Mouse (Mus musculus) spleen, adult 2 months (tissue): ENCODE results near the gene Hjurp.

ENCODE experiments used
- CTCF ChIP-seq: fragments of 200-500 bp; IDR thresholded peaks from 2 replicates; pipeline ENCODE4 v1.5.1; 2011; ENCODE audit warnings: mild to moderate bottlenecking, inconsistent platforms; ENCODE audit not compliant: insufficient read depth, insufficient read length, insufficient replicate concordance; ENCODE audit errors: extremely low read depth
- POLR2A ChIP-seq: fragments of 200-500 bp; IDR thresholded peaks from 2 replicates; pipeline ENCODE4 v1.6.1; 2011; ENCODE audit warnings: low read depth, low read length, inconsistent platforms

DNA sequence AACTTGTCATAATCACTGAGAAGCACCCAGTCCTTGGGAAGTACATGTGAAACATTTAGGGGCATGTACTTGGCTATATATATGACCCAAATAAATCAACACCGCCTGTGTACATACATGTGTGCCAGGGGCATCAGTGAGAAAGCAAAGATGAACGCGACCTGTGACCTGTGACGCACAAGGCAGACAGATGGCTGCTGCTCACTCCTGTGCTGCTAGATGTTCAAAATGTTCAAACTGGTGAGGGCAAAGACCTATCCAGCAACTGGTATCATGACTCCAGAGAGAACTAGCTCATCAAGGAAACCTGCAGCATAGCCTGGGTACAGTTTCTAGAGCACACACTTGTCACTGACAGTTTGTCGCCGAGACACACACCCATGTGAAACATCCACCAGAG lies 9.9 kb downstream of the Hjurp start:
- TF ChIP-seq POLR2A: no peak
- TF ChIP-seq CTCF: no peak
